Mouse (Mus musculus): ENCODE data around the gene Tmem144. TPM values are rescaled to one million over a fixed set of nuclear protein-coding genes. Genes with fewer than 3 reads are reported as not detected.
A peak's percentile ranks its signal among the peaks of the same experiment; 100 is the strongest.

The Tmem144 gene
- polyA plus RNA-seq, 1 experiment = 6.6 TPM

GRCm38 (mm10) chr3:79842165-79842564 is 10.4 kb downstream of the Tmem144 start:
- TF ChIP-seq CTCF (IDR thresholded peaks at IDR 0.05; ENCODE audit: borderline replicate concordance, insufficient read depth, low read depth, low read length) (no peak), POLR2A (IDR thresholded peaks at IDR 0.05; ENCODE audit: borderline replicate concordance, insufficient read depth, low read length) (no peak)
- WGBS = 4% methylated on average over 12 of the region's 12 CpGs
- peak in 1 of 2 experiments; percentile 45 for DNase-seq
- Histone ChIP-seq H3K27me3 (ENCODE audit: control insufficient read depth, insufficient read depth, low read length) (no peaks in the 10 kb centered on the region), H3K27ac (ENCODE audit: insufficient read depth, low read length) (no peak overlapping the region), H3K4me1 (ENCODE audit: control insufficient read depth, insufficient read depth, low read length) (peaks cover 3% of the 10 kb centered on the region; the same call in 1 of the 2 replicates), H3K4me3 (replicated peaks; ENCODE audit: insufficient read depth, low read depth, low read length) (peak overlapping the region; percentile 99)

GRCm38 (mm10) chr3:79841475-79841874 is 11.1 kb downstream of the Tmem144 start:
- H3K4me3 ChIP-seq (replicated peaks; ENCODE audit: insufficient read depth, low read depth, low read length) = no peak overlapping the region
- no peak for TF ChIP-seq POLR2A (IDR thresholded peaks at IDR 0.05; ENCODE audit: borderline replicate concordance, insufficient read depth, low read length)
- no peak for TF ChIP-seq CTCF (IDR thresholded peaks at IDR 0.05; ENCODE audit: borderline replicate concordance, insufficient read depth, low read depth, low read length)
- DNase-seq = no peak
- no peak overlapping the region for H3K27ac ChIP-seq (ENCODE audit: insufficient read depth, low read length)
- H3K27me3 ChIP-seq (ENCODE audit: control insufficient read depth, insufficient read depth, low read length) = no peaks in the 10 kb centered on the region
- peaks cover 3% of the 10 kb centered on the region; the same call in 1 of the 2 replicates for H3K4me1 ChIP-seq (ENCODE audit: control insufficient read depth, insufficient read depth, low read length)
- WGBS = 48% methylated on average over 6 of the region's 6 CpGs

- WGBS = 38% methylated on average over 6 of the region's 6 CpGs
- H3K27ac ChIP-seq (ENCODE audit: insufficient read depth, low read length) = no peak overlapping the region
- TF ChIP-seq CTCF (IDR thresholded peaks at IDR 0.05; ENCODE audit: borderline replicate concordance, insufficient read depth, low read depth, low read length) (peak; percentile 52; the same call in 1 of the 2 replicates), POLR2A (IDR thresholded peaks at IDR 0.05; ENCODE audit: borderline replicate concordance, insufficient read depth, low read length) (no peak)
- peaks cover 3% of the 10 kb centered on the region; the same call in 1 of the 2 replicates for H3K4me1 ChIP-seq (ENCODE audit: control insufficient read depth, insufficient read depth, low read length)
- no peaks in the 10 kb centered on the region for H3K27me3 ChIP-seq (ENCODE audit: control insufficient read depth, insufficient read depth, low read length)
- peak in 1 of 2 experiments; percentile 44 for DNase-seq
- no peak overlapping the region for H3K4me3 ChIP-seq (replicated peaks; ENCODE audit: insufficient read depth, low read depth, low read length)
These were observed 13.8 kb downstream of the Tmem144 start for GRCm38 (mm10) chr3:79838751-79839150.

- no peak for DNase-seq
- no peak overlapping the region for H3K4me3 ChIP-seq (replicated peaks; ENCODE audit: insufficient read depth, low read depth, low read length)
- peaks cover 8% of the 10 kb centered on the region; the same call in 1 of the 2 replicates for H3K4me1 ChIP-seq (ENCODE audit: control insufficient read depth, insufficient read depth, low read length)
- no peak overlapping the region for H3K27ac ChIP-seq (ENCODE audit: insufficient read depth, low read length)
- TF ChIP-seq CTCF (IDR thresholded peaks at IDR 0.05; ENCODE audit: borderline replicate concordance, insufficient read depth, low read depth, low read length) (no peak), POLR2A (IDR thresholded peaks at IDR 0.05; ENCODE audit: borderline replicate concordance, insufficient read depth, low read length) (no peak)
- no peaks in the 10 kb centered on the region for H3K27me3 ChIP-seq (ENCODE audit: control insufficient read depth, insufficient read depth, low read length)
These were observed 23.3 kb downstream of the Tmem144 start for GRCm38 (mm10) chr3:79829289-79829688.

- H3K4me1 ChIP-seq (ENCODE audit: control insufficient read depth, insufficient read depth, low read length) = peaks cover 11% of the 10 kb centered on the region; the same call in 1 of the 2 replicates
- DNase-seq = no peak
- no peak overlapping the region for H3K4me3 ChIP-seq (replicated peaks; ENCODE audit: insufficient read depth, low read depth, low read length)
- no peaks in the 10 kb centered on the region for H3K27me3 ChIP-seq (ENCODE audit: control insufficient read depth, insufficient read depth, low read length)
- H3K27ac ChIP-seq (ENCODE audit: insufficient read depth, low read length) = no peak overlapping the region
- no peak for TF ChIP-seq POLR2A (IDR thresholded peaks at IDR 0.05; ENCODE audit: borderline replicate concordance, insufficient read depth, low read length)
- no peak for TF ChIP-seq CTCF (IDR thresholded peaks at IDR 0.05; ENCODE audit: borderline replicate concordance, insufficient read depth, low read depth, low read length)
- 72% methylated on average over 14 of the region's 14 CpGs for WGBS
These were observed 27.3 kb downstream of the Tmem144 start for GRCm38 (mm10) chr3:79825067-79825780.

- peaks cover 11% of the 10 kb centered on the region; the same call in 1 of the 2 replicates for H3K4me1 ChIP-seq (ENCODE audit: control insufficient read depth, insufficient read depth, low read length)
- no peak overlapping the region for H3K4me3 ChIP-seq (replicated peaks; ENCODE audit: insufficient read depth, low read depth, low read length)
- no peaks in the 10 kb centered on the region for H3K27me3 ChIP-seq (ENCODE audit: control insufficient read depth, insufficient read depth, low read length)
- H3K27ac ChIP-seq (ENCODE audit: insufficient read depth, low read length) = peak overlapping the region; percentile 4; the same call in 1 of the 2 replicates
- WGBS = 16% methylated on average over 7 of the region's 7 CpGs
- DNase-seq = peak; percentile 91 to 92
- TF ChIP-seq CTCF (IDR thresholded peaks at IDR 0.05; ENCODE audit: borderline replicate concordance, insufficient read depth, low read depth, low read length) (no peak), POLR2A (IDR thresholded peaks at IDR 0.05; ENCODE audit: borderline replicate concordance, insufficient read depth, low read length) (no peak)
These were observed 29.4 kb downstream of the Tmem144 start for GRCm38 (mm10) chr3:79823176-79823575.

GRCm38 (mm10) chr3:79821131-79821530 is 31.4 kb downstream of the Tmem144 start:
- Histone ChIP-seq H3K4me1 (ENCODE audit: control insufficient read depth, insufficient read depth, low read length) (peaks cover 11% of the 10 kb centered on the region; the same call in 1 of the 2 replicates), H3K27ac (ENCODE audit: insufficient read depth, low read length) (peak overlapping the region; percentile 4; the same call in 1 of the 2 replicates), H3K4me3 (replicated peaks; ENCODE audit: insufficient read depth, low read depth, low read length) (no peak overlapping the region), H3K27me3 (ENCODE audit: control insufficient read depth, insufficient read depth, low read length) (no peaks in the 10 kb centered on the region)
- TF ChIP-seq POLR2A (IDR thresholded peaks at IDR 0.05; ENCODE audit: borderline replicate concordance, insufficient read depth, low read length) (no peak), CTCF (IDR thresholded peaks at IDR 0.05; ENCODE audit: borderline replicate concordance, insufficient read depth, low read depth, low read length) (no peak)
- DNase-seq = peak; percentile 74 to 81
- 29% methylated on average over 16 of the region's 16 CpGs for WGBS

Data from cerebellum, adult 2 months (tissue).